Mouse (Mus musculus): ENCODE measurements around the gene Spag8. TPM values are rescaled to one million over a fixed set of nuclear protein-coding genes. Genes with fewer than 3 reads are reported as not detected.

The Spag8 gene
- total RNA-seq, 2 experiments from 2014 or later: 3.9 TPM; not detected in 1

DNA sequence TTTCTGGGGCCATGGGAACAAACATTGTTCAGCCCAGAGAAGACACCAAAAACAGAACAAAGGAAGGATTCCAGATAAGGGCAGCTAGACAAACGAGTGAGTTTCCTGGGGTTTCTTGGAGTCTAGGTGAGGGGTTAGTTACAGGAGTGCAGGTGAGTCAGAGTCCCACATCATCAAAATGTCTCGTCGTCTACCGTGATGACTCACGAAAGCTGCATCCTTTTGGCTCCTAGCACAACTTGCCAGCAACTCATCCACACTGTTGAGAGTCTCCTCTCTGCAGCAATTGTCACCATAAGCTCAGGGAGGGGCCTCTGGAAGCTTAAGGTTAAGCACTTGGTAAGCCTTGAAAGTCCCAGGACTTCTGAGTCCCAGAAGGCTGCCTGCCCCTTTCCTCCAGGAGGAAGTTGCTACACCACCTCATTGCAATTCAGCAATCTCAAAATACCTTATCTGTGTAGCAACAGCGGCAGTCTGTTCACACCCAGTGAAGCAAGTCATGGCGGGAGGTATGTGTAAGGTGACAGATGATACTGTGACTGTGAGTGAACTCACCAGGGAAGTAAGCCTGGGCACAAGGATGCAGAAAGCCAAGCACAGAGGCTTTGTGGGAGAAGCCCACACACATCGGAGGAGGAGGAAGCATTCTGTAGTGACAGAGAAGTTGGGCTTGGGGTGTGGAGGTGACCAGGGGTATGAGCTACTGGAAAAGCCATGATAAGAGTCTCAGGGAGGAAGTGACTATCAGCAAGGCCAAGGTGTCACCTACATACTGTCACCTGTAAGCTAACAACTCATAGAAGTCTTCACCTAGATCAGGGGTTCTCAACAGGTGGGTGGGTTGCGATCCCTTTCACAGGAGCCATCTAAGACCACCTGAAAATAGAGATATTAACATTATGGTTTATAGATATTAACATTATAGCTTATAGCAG, 48.4 kb downstream of the Spag8 start:
- peak; percentile 97 for ATAC-seq (replicated peaks; ENCODE audit: low FRiP score, poor library complexity, severe bottlenecking)

- no peak for ATAC-seq (replicated peaks; ENCODE audit: low FRiP score, poor library complexity, severe bottlenecking)
Measured at GRCm38 (mm10) chr4:43604099-43604498, 49.3 kb downstream of the Spag8 start.

Other genes with a start within 250 kb of the Spag8 start
- not detected in 2 replicates for gene Fam166b, start 224.5 kb downstream of the Spag8 start, total RNA-seq (2015; ENCODE audit: low replicate concordance)
- gene Fam166b, start 224.5 kb downstream of the Spag8 start, total RNA-seq (2017; ENCODE audit: low replicate concordance): not detected in 2 replicates
- 0.84 and 2.5 TPM in 2 replicates for gene Tesk1, start 211.7 kb downstream of the Spag8 start, total RNA-seq (2015; ENCODE audit: low replicate concordance)
- gene Tesk1, start 211.7 kb downstream of the Spag8 start, total RNA-seq (2017; ENCODE audit: low replicate concordance): 0.23 and 0.77 TPM in 2 replicates
- gene Cd72, start 199.0 kb downstream of the Spag8 start, total RNA-seq (2015; ENCODE audit: low replicate concordance): 17.2 and 22.3 TPM in 2 replicates
- gene Cd72, start 199.0 kb downstream of the Spag8 start, total RNA-seq (2017; ENCODE audit: low replicate concordance): 23.1 and 23.5 TPM in 2 replicates
- not detected in 2 replicates for gene Sit1, start 169.9 kb downstream of the Spag8 start, total RNA-seq (2015; ENCODE audit: low replicate concordance)
- 3.2 TPM in 1 of 2 replicates, not detected in the other for gene Sit1, start 169.9 kb downstream of the Spag8 start, total RNA-seq (2017; ENCODE audit: low replicate concordance)
- 26.0 and 46.9 TPM in 2 replicates for gene Ccdc107, start 160.7 kb downstream of the Spag8 start, total RNA-seq (2015; ENCODE audit: low replicate concordance)
- gene Ccdc107, start 160.7 kb downstream of the Spag8 start, total RNA-seq (2017; ENCODE audit: low replicate concordance): 38.5 and 41.1 TPM in 2 replicates
- 233 and 242 TPM in 2 replicates for gene Arhgef39, start 153.9 kb downstream of the Spag8 start, total RNA-seq (2015; ENCODE audit: low replicate concordance)
- 202 and 213 TPM in 2 replicates for gene Arhgef39, start 153.9 kb downstream of the Spag8 start, total RNA-seq (2017; ENCODE audit: low replicate concordance)
- gene Car9, start 146.6 kb downstream of the Spag8 start, total RNA-seq (2015; ENCODE audit: low replicate concordance): 1.7 TPM in 1 of 2 replicates, not detected in the other
- not detected in 2 replicates for gene Car9, start 146.6 kb downstream of the Spag8 start, total RNA-seq (2017; ENCODE audit: low replicate concordance)
- not detected in 2 replicates for gene Tpm2, start 129.8 kb downstream of the Spag8 start, total RNA-seq (2015; ENCODE audit: low replicate concordance)
- not detected in 2 replicates for gene Tpm2, start 129.8 kb downstream of the Spag8 start, total RNA-seq (2017; ENCODE audit: low replicate concordance)
- gene Creb3, start 91.3 kb downstream of the Spag8 start, total RNA-seq (2015; ENCODE audit: low replicate concordance): 8.0 and 12.3 TPM in 2 replicates
- 9.6 and 45.0 TPM in 2 replicates for gene Creb3, start 91.3 kb downstream of the Spag8 start, total RNA-seq (2017; ENCODE audit: low replicate concordance)
- 111 and 144 TPM in 2 replicates for gene Tln1, start 90.9 kb downstream of the Spag8 start, total RNA-seq (2015; ENCODE audit: low replicate concordance)
- gene Tln1, start 90.9 kb downstream of the Spag8 start, total RNA-seq (2017; ENCODE audit: low replicate concordance): 643 and 746 TPM in 2 replicates
- gene Rgp1, start 74.9 kb downstream of the Spag8 start, total RNA-seq (2015; ENCODE audit: low replicate concordance): 29.2 and 31.0 TPM in 2 replicates
- gene Rgp1, start 74.9 kb downstream of the Spag8 start, total RNA-seq (2017; ENCODE audit: low replicate concordance): 10.1 and 32.7 TPM in 2 replicates
- 22.3 and 28.1 TPM in 2 replicates for gene Gba2, start 74.7 kb downstream of the Spag8 start, total RNA-seq (2015; ENCODE audit: low replicate concordance)
- gene Gba2, start 74.7 kb downstream of the Spag8 start, total RNA-seq (2017; ENCODE audit: low replicate concordance): 23.5 and 32.1 TPM in 2 replicates
- gene Msmp, start 69.1 kb downstream of the Spag8 start, total RNA-seq (2015; ENCODE audit: low replicate concordance): not detected in 2 replicates
- gene Msmp, start 69.1 kb downstream of the Spag8 start, total RNA-seq (2017; ENCODE audit: low replicate concordance): not detected in 2 replicates
- gene Npr2, start 21.7 kb downstream of the Spag8 start, total RNA-seq (2015; ENCODE audit: low replicate concordance): 10.8 TPM in 1 of 2 replicates, not detected in the other
- 0.13 TPM in 1 of 2 replicates, not detected in the other for gene Npr2, start 21.7 kb downstream of the Spag8 start, total RNA-seq (2017; ENCODE audit: low replicate concordance)
- gene Hint2, start 2.9 kb upstream of the Spag8 start, total RNA-seq (2015; ENCODE audit: low replicate concordance): 18.9 and 26.7 TPM in 2 replicates
- gene Hint2, start 2.9 kb upstream of the Spag8 start, total RNA-seq (2017; ENCODE audit: low replicate concordance): 6.5 and 12.0 TPM in 2 replicates
- gene Tmem8b, start 15.4 kb upstream of the Spag8 start, total RNA-seq (2015; ENCODE audit: low replicate concordance): 1.4 TPM in 1 of 2 replicates, not detected in the other
- gene Tmem8b, start 15.4 kb upstream of the Spag8 start, total RNA-seq (2017; ENCODE audit: low replicate concordance): 0.64 TPM in 1 of 2 replicates, not detected in the other
- not detected in 2 replicates for gene Fam221b, start 15.6 kb upstream of the Spag8 start, total RNA-seq (2015; ENCODE audit: low replicate concordance)
- gene Fam221b, start 15.6 kb upstream of the Spag8 start, total RNA-seq (2017; ENCODE audit: low replicate concordance): 1.7 TPM in 1 of 2 replicates, not detected in the other
- gene Olfr70, start 47.2 kb upstream of the Spag8 start, total RNA-seq (2015; ENCODE audit: low replicate concordance): not detected in 2 replicates
- gene Olfr70, start 47.2 kb upstream of the Spag8 start, total RNA-seq (2017; ENCODE audit: low replicate concordance): not detected in 2 replicates
- not detected in 2 replicates for gene Olfr71, start 56.7 kb upstream of the Spag8 start, total RNA-seq (2015; ENCODE audit: low replicate concordance)
- not detected in 2 replicates for gene Olfr71, start 56.7 kb upstream of the Spag8 start, total RNA-seq (2017; ENCODE audit: low replicate concordance)
- gene Hrct1, start 73.6 kb upstream of the Spag8 start, total RNA-seq (2015; ENCODE audit: low replicate concordance): not detected in 2 replicates
- not detected in 2 replicates for gene Hrct1, start 73.6 kb upstream of the Spag8 start, total RNA-seq (2017; ENCODE audit: low replicate concordance)
- gene Spaar, start 76.4 kb upstream of the Spag8 start, total RNA-seq (2015; ENCODE audit: low replicate concordance): not detected in 2 replicates
- not detected in 2 replicates for gene Spaar, start 76.4 kb upstream of the Spag8 start, total RNA-seq (2017; ENCODE audit: low replicate concordance)
- not detected in 2 replicates for gene Olfr159, start 117.4 kb upstream of the Spag8 start, total RNA-seq (2015; ENCODE audit: low replicate concordance)
- gene Olfr159, start 117.4 kb upstream of the Spag8 start, total RNA-seq (2017; ENCODE audit: low replicate concordance): not detected in 2 replicates
- not detected in 2 replicates for gene Olfr156, start 170.3 kb upstream of the Spag8 start, total RNA-seq (2015; ENCODE audit: low replicate concordance)
- gene Olfr156, start 170.3 kb upstream of the Spag8 start, total RNA-seq (2017; ENCODE audit: low replicate concordance): not detected in 2 replicates
- gene Olfr157, start 186.6 kb upstream of the Spag8 start, total RNA-seq (2015; ENCODE audit: low replicate concordance): not detected in 2 replicates
- gene Olfr157, start 186.6 kb upstream of the Spag8 start, total RNA-seq (2017; ENCODE audit: low replicate concordance): not detected in 2 replicates
- gene Olfr155, start 198.0 kb upstream of the Spag8 start, total RNA-seq (2015; ENCODE audit: low replicate concordance): not detected in 2 replicates
- not detected in 2 replicates for gene Olfr155, start 198.0 kb upstream of the Spag8 start, total RNA-seq (2017; ENCODE audit: low replicate concordance)
- 0.36 and 7.1 TPM in 2 replicates for gene Reck, start 221.9 kb upstream of the Spag8 start, total RNA-seq (2015; ENCODE audit: low replicate concordance)
- not detected in 2 replicates for gene Reck, start 221.9 kb upstream of the Spag8 start, total RNA-seq (2017; ENCODE audit: low replicate concordance)